Mouse (Mus musculus): Measurements from ENCODE around the gene Mndal. TPM values are rescaled to one million over a fixed set of nuclear protein-coding genes. Genes with fewer than 3 reads are reported as not detected.
"Not testable (repeated sequence)": the region's sequence is repeated elsewhere in the genome, so short reads cannot be mapped to it uniquely, and the experiment has no call there.

The Mndal gene
- total RNA-seq, 2 experiments from 2014 or later = 20.4 to 21.3 TPM

DNA sequence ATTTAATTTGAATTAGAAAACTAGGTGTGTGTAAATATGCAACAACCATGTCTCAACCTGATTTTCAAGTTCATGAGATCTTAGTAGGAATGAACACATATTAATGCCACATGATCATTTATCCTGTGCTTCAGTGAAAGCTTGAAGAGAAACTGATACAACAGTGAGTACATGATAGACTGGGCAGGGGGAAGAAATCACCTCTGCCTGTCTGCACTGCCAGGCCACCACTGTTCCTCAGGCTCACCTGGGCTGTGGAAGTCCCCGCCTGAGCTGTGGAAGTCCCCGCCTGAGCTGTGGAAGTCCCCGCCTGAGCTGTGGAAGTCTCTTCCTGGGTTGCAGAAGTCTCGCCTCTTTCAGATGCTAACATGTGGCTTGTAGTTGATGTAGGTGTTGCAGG is 36.4 kb downstream of the Mndal start:
- not testable (repeated sequence) for DNase-seq (ENCODE audit: low spot score in 2 of 2)

DNA sequence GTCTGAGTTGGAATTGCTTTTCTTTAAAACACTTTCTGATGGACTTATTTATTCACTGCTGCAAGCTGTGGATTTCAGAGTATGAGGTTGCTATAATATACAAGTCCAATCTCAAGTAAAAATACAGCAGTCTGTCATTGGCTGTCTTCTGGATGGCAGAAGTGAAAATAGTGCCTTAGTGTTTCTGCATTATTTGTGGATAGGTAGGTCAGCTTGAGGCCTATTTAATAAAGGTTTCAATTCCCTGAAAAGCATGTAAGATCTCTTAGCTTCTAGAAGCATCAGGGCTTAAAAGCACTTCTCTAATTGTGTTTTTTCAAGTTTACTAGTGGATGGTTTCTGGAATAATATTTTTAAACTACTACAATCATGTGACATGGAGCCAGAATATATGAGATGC is 52.5 kb downstream of the Mndal start:
- not testable (repeated sequence) for DNase-seq (ENCODE audit: low spot score in 2 of 2)

- DNase-seq (ENCODE audit: low spot score in 2 of 2) = not testable (repeated sequence)
Observed at GRCm38 (mm10) chr1:173887026-173887787, 55.1 kb downstream of the Mndal start.

DNA sequence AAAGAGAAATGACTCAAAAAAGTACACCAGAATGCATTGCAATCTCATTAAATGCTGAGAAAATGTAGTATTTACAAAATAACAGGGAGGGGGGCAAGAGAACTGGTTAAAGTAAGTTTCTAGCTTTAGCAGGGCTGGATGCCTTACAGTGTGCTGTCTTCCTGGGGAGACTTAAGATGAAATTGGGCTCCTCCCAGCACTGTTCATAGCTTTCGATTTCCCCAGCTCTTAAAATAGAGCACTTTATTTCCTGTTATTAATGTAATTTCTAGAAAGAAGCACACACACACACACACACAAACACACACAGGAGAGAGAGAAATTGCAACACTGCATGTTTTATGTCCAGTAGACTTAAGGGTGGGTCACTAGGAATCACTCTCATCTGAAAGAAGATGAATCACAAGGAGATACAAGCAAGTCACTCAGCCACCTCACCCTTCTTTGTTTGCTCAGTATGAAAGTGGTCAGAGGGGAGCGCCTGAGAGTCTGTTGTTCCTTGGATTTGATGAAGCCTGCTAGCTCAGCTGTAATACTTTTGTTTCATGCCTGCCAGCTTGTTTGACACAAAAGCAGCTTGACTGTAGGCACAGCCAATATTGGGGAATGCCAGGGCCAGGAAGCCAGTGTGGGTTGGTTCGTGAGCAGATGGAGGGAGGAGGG is 62.2 kb downstream of the Mndal start:
- peak; percentile 44 to 57 for DNase-seq (ENCODE audit: low spot score in 2 of 2)

DNA sequence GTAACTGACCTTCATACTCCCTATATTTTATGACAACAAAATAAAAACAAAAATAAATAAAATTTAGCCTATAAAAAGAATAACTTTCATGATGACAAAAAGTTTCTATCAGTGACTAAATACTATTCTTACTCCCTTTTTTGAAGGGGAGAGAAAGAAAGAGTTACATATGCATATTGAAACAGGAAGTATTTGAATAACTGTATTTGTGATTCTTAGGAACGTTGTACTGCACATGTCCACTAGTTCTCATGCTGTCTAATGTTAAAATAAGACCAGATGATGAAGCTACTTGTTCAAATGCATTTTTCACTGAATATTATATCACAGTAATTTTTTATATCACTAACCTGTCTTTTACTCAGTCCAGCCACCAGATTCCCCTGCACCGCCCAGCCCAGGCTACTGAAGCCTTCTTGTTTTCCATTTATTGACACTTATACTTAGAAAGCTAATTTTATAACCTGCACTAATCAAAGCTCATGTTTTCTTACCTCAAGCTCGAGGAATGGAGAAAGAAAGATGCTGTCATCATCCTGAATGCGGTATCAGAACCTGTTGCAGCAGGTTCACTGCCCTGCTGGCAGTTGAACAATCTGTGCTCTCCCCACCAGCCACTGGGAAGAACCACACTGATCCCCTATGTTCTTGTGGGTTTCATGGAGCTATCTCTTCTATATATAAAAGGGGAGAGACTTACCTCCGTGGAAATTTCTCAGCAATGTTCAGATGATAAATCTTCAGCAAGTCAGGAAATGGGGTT is 62.9 kb downstream of the Mndal start:
- not testable (repeated sequence) for DNase-seq (ENCODE audit: low spot score in 2 of 2)

GRCm38 (mm10) chr1:173878264-173878663 is 64.0 kb downstream of the Mndal start:
- not testable (repeated sequence) for DNase-seq (ENCODE audit: low spot score in 2 of 2)

DNA sequence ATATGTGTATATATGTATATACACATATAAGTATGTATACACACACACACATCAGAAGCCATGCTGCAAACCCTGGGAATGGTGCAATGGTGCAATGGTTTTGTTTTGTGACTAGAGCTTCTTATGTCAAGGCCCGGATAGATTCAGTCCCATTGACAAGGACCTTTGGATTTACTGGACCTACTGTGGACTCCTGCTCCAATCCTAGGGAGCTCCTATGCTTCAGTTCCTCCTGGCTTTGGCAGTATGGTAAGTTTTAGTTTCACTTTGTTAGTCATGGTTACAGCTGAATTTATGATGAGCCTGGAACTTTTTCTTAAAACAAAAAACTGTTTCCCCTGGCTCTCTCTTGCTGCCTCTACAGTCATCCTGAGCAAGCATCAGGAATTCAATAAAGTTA is 65.2 kb downstream of the Mndal start:
- DNase-seq (ENCODE audit: low spot score in 2 of 2) = not testable (repeated sequence)

- DNase-seq (ENCODE audit: low spot score in 2 of 2) = not testable (repeated sequence)
Observed at GRCm38 (mm10) chr1:173868586-173868985, 73.7 kb downstream of the Mndal start.

- DNase-seq (ENCODE audit: low spot score in 2 of 2) = no peak
Observed at GRCm38 (mm10) chr1:173866504-173866903, 75.8 kb downstream of the Mndal start.

DNA sequence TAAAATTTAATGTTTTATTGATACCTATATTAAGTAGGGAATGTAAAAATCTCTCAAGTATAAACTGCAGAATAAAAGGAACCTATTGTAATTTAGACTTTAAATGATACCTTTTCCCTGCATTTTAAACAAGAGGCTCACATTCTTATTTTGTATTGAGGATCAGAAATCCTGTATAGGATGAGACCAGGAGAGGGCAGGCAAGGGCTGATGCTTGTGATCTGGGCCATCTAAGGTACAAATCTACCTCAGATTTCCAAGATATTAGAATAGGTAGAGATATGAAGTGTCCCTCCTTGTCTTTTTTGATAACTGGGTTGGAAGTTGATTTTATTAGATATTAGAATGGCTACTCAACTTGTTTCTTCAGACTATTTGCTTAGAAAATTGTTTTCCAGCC is 88.6 kb downstream of the Mndal start:
- peak; percentile 16 to 41 for DNase-seq (ENCODE audit: low spot score in 2 of 2)

DNA sequence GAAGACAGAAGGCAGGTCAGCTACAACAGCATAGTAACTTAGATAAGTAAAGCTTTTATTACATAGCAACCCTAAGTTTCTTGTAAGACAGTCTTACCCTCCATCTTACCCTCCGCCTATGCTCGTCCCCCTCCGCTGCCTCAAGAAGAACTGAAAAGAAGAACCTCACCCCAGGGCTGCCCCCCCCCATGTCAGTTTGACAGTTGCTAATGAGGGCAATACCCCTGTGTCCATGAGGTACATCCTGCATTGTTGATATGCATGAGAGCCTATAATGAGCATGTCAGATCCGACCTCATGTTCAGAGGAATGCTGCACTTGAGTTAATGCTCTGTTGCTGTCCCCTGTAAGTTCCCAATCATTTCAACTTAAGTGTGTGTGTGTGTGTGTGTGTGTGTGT is 89.4 kb downstream of the Mndal start:
- not testable (repeated sequence) for DNase-seq (ENCODE audit: low spot score in 2 of 2)

- DNase-seq (ENCODE audit: low spot score in 2 of 2) = not testable (repeated sequence)
Observed at GRCm38 (mm10) chr1:173846193-173846592, 96.1 kb downstream of the Mndal start.

DNA sequence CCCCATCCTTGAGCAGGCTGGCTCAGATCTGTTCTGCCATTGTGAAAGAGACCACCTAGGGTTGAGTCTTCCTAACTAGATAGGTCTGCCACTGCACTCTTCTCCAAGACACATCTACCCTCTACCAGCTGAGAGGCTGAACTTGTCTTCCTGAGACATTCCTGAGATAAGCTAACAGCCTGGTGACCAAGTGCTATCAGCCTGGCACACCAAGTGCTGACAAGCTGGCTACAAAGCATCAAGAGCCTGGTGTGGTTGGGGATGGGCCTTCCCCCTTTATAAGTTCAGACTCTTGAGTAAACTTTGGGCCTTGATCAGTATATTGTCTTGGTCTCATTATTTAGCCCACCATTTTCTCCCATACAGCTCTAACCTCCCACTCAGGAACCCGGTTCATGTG is 97.5 kb downstream of the Mndal start:
- DNase-seq (ENCODE audit: low spot score in 2 of 2) = no peak

DNA sequence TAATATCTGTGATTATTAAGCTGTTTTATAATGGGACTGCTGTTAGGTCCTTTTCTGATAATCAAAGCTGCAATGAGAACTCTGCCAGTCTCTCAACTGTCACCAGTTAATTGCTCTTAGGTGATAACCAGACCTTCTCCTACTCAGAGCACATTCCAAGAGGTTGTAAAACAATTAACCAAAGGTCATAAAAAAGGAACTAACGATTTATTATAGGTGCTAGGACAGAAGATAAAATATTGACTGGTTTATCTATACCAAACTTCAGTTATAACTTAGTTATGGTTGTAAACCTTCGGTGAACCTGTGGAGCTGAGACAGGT is 120.8 kb downstream of the Mndal start:
- not testable (repeated sequence) for DNase-seq (ENCODE audit: low spot score in 2 of 2)

DNA sequence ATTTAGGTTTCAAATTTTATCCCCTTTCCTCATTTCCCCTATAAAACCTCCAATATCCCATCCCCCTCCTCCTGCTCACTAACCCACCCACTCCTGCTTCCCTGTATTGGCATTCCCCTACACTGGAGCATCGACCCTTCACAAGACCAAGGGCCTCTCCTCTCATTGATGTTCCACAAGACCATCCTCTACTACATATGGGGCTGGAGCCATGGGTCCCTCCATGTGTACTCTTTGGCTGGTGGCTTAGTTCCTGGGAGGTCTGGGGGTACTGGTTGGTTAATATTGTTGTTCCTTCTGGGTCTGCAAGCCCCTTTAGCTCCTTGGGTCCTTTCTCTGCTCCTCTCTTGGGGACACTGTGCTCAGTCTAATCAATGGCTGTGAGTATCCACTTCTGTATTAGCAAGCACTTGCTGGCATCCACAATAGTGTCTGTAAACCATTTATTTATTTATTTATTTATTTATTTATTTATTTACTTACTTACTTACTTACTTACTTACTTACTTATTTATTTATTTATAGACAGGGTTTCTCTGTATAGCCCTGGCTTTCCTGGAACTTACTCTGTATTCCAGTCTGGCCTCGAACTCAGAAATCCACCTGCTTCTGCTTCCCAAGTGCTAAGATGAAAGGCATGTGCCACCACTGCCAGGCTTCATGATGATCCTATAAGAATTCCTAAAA is 121.4 kb downstream of the Mndal start:
- DNase-seq (ENCODE audit: low spot score in 2 of 2) = not testable (repeated sequence)

GRCm38 (mm10) chr1:173809294-173809693 is 133.0 kb downstream of the Mndal start:
- not testable (repeated sequence) for DNase-seq (ENCODE audit: low spot score in 2 of 2)

DNA sequence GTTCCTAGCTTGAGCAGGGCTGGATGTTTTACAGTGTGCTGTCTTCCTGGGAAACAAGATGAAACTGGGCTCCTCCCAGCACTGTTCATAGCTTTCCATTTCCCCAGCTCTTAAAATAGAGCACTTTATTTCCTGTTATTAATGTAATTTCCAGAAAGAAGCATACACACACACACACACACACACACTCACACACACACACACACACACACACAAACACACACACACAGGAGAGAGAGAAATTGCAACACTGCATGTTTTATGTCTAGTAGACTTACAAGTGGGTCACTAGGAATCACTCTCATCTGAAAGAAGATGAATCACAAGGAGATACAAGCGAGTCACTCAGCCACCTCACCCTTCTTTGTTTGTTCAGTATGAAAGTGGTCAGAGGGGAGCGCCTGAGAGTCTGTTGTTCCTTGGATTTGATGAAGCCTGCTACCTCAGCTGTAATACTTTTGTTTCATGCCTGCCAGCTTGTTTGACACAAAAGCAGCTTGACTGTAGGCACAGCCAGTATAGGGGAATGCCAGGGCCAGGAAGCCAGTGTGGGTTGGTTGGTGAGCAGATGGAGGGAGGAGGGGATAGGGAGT is 139.5 kb downstream of the Mndal start:
- DNase-seq (ENCODE audit: low spot score in 2 of 2) = peak; percentile 20 to 45

GRCm38 (mm10) chr1:173802207-173802606 is 140.1 kb downstream of the Mndal start:
- DNase-seq (ENCODE audit: low spot score in 2 of 2) = not testable (repeated sequence)

GRCm38 (mm10) chr1:173801791-173802190 is 140.5 kb downstream of the Mndal start:
- not testable (repeated sequence) for DNase-seq (ENCODE audit: low spot score in 2 of 2)

All from layer of hippocampus, postnatal 10 days (tissue).